25 mouse cellular contexts compared by ENCODE assay signal in genomic region chr7:112405578-112405977, GRCm38 (mm10). TPM values are rescaled to one million over a fixed set of nuclear protein-coding genes. Genes with fewer than 3 reads are reported as not detected.
A peak's percentile ranks its signal among the peaks of the same experiment; 100 is the strongest.
DNase-seq lines count a peak whose midpoint lies in the region; ATAC-seq and TF ChIP-seq lines count a peak whose summit lies in the region.
"Had no signal": no experiment of that assay in that cellular context is flagged by ENCODE, and none has a peak within 500 bp of the region (broad histone marks: within the 10 kb centered on the region; RNA-seq: fewer than 3 reads in every experiment).

No protein-coding gene starts in this region.

- no peak for TF ChIP-seq CTCF in layer of hippocampus, adult 2 months (conservative IDR thresholded peaks at IDR 0.05)

- no peak for ATAC-seq in cerebellum, adult (ENCODE audit: insufficient number of reproducible peaks, low FRiP score, low TSS enrichment)
- ATAC-seq in monocyte, adult 5-6 weeks (replicated peaks; ENCODE audit: insufficient number of reproducible peaks, low FRiP score, low TSS enrichment, poor library complexity, severe bottlenecking) = no peak
- ATAC-seq: midbrain, embryonic 15.5 days had no signal

- H3K27ac ChIP-seq in layer of hippocampus, adult 2 months = no peak overlapping the region
- H3K27ac ChIP-seq: hindbrain, embryonic 12.5 days; left cerebral cortex, adult 2 months; liver, embryonic 15.5 days; lung, embryonic 15.5 days; midbrain, embryonic 15.5 days; neural tube, embryonic 13.5 days had no signal

- peak; percentile 24 for DNase-seq in cerebellum, adult 9-10 months
- DNase-seq in heart, adult 11 months = peak; percentile 79
- DNase-seq in heart, adult 8-10 months (ENCODE audit: low spot score) = no peak
- peak; percentile 43 to 50 for DNase-seq in layer of hippocampus, adult 2 months (ENCODE audit: low spot score in 2 of 2)
- DNase-seq in layer of hippocampus, postnatal 10 days (ENCODE audit: low spot score in 2 of 2) = no peak
- peak; percentile 39 for DNase-seq in layer of hippocampus, adult 9-11 months
- DNase-seq: adrenal gland, postnatal 25 days; cerebellum, adult 11-12 months; cerebellum, postnatal 14 days; liver; lung, postnatal 4 days; right cerebral cortex, postnatal 4 days; thymus, postnatal 14 days had no signal

- peak overlapping the region; percentile 24; the same call in 1 of the 2 replicates for H3K4me3 ChIP-seq in layer of hippocampus, adult 2 months
- H3K4me3 ChIP-seq: heart, embryonic 13.5 days; hindbrain, embryonic 12.5 days; left cerebral cortex, adult 2 months; liver, embryonic 15.5 days; lung, embryonic 15.5 days; midbrain, embryonic 15.5 days; myocyte; neural tube, embryonic 13.5 days had no signal

RNA-seq across cellular contexts. Expression of gene Parva, which starts 21.7 kb away (rescaled TPM):
- total RNA-seq in heart, adult 8-10 months (2022) = 10 to 100 TPM; 42.6 to 46.1 (median 44.5) TPM
- total RNA-seq in layer of hippocampus, adult 2 months (2021) = 10 to 100 TPM; 47.6 to 49.1 TPM
- 10 to 100 TPM; 50.9 to 56.0 TPM for total RNA-seq in layer of hippocampus, postnatal 10 days (2021)
- total RNA-seq in monocyte, adult 5-6 weeks (2017) = not detected in 3 replicates
- total RNA-seq: granulocyte monocyte progenitor cell, adult 5-6 weeks; megakaryocyte-erythroid progenitor cell, adult 5-6 weeks had no signal

Comparison
In these comparisons a context has a peak if more than half of its experiments do, and no peak if none do; other contexts are left out.
1. DNase-seq: peak in cerebellum, adult 9-10 months (single experiment), heart, adult 11 months (single experiment), layer of hippocampus, adult 2 months (2 of 2) and layer of hippocampus, adult 9-11 months (single experiment); none in heart, adult 8-10 months (single experiment) and layer of hippocampus, postnatal 10 days (0 of 2).
2. RNA of gene Parva, which starts 21.7 kb away (total RNA-seq): 50.9 to 56.0 TPM in layer of hippocampus, postnatal 10 days, 47.6 to 49.1 TPM in layer of hippocampus, adult 2 months and 42.6 to 46.1 TPM in heart, adult 8-10 months; not detected in monocyte, adult 5-6 weeks; every median in the first group is over 10 times any median in the second.